Mouse (Mus musculus): ENCODE measurements at regions not wholly inside any gene's neighbourhood (a gene's known extent, or its start where the extent isn't known, plus 50 kb on each side); places are given as distances from the start of the nearest gene placed in this dataset.

GRCm38 (mm10) chr8:91999661-92000060 lies 197.8 kb upstream of the Irx3 start:
- DNase-seq (ENCODE audit: low spot score in 2 of 2), result no peak

DNA sequence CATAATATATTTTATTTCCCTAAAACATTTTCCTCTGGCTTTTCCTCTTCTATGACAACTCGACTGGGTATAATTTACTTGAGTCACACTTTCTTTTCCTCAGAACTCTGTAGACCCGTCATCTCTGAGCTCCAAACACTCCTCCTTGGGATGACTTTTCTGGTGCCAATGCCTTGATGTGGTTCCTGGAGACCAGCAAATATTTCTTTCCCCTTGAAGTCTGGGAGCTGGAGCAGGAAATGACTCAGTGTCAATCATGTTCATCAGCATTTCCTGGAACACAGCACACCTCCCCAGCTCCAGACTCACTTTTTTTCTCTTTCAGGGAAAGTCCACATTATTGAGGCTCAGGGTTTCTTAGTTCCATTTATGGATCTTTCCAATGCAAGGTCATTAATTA lies 197.3 kb upstream of the Irx3 start:
- DNase-seq (ENCODE audit: low spot score in 2 of 2), result no peak

DNA sequence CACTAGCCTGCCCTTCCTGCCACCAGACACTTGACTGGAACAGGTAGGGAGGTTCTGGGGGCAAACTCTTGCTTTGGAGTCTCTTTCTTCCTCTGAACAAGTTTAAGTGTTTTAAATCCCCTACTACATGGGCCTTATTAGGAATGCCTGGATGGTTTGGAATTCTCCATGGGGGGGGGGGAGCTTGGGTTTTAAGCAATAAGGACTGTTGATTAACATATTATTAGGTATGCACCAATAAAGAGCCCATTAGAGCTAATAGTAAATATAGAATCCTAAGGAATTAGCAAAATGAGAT lies 196.0 kb upstream of the Irx3 start:
- DNase-seq (ENCODE audit: low spot score in 2 of 2), result no peak

DNA sequence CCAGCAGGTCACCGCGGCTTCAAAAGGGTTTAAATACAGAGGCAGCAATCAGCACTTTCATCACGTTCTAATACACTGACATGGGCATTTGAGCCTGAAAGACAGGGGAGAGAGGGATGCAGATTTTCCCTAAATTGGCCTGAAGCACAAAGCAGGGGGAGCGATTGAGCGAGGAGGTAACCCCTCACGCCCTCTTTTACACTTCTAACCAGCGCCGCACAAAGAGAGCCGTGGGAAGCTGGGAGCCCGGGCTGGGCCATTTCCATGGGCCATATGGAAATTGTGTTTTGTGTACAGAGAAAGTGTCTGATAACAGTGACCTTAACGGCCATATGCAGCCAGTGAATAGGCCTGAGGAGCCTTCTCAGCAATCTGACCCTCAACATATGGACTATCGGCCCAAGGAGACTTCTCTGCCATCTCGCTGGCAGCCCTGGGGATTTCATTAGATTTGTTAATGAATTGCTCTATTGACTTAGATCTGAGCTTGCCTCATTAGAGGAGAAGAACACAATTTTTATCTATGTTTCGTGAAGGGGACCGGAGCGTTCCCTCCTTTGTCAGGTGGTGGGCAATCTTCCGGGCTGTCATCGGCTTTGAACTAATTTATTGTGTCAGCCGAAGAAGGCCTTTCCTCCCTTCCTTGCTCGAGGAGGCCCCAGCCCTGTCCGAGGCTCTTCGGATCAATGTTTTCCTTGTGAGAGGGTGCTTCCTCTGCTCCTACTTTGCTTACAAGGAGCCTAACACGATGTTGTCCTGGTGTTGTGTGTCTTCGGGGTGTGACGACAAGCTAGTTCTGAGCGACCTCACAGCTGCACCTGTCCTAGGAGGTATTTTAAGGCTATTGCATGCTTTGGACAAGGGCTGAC lies 195.4 kb upstream of the Irx3 start:
- no peak for DNase-seq (ENCODE audit: low spot score in 2 of 2)

- no peak for DNase-seq (ENCODE audit: low spot score in 2 of 2)
Measured at GRCm38 (mm10) chr8:91996305-91997022, 194.6 kb upstream of the Irx3 start.

- DNase-seq (ENCODE audit: low spot score in 2 of 2), result no peak
Measured at GRCm38 (mm10) chr8:91995407-91996144, 193.7 kb upstream of the Irx3 start.

- no peak for DNase-seq (ENCODE audit: low spot score in 2 of 2)
Measured at GRCm38 (mm10) chr8:91991542-91992452, 189.9 kb upstream of the Irx3 start.

DNA sequence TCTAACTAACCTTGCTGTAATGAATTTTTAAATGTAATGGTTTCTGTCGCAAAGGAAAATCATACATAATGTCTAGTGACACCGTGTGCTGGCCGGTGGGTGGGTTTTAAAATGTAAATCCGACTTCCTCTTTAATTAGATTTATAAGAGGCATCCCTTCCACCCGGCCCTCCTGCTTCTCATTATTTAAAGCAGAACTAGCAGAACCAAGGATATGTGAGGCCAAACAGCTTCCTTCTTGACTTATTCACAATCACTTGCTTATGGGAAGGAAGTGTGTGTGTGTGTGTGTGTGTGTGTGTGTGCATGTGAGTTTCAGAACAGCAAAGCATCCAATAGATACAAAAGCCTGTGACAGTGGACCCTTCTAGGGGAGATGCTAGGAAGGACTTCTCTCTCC lies 189.1 kb upstream of the Irx3 start:
- DNase-seq (ENCODE audit: low spot score in 2 of 2), result no peak

DNA sequence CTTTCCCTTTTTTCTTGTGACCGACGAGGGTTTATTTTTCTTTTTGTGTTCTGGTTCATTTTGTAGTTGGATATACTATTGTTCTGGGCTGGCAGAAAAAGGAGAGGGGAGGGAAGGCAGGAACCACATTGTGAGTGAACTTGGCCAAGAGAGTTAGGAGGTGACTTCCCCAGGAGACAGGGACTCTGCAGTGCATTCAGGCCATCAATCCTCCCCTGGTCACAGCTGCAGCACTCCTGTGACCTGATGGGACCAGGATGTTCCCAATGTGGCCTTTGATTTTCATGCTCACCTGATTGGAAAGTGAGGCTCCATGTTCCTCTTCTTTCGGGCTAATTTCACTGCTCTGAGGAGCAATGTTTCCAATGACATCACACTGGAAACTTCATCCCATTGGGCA lies 188.2 kb upstream of the Irx3 start:
- no peak for DNase-seq (ENCODE audit: low spot score in 2 of 2)

- DNase-seq (ENCODE audit: low spot score in 2 of 2), result no peak
Measured at GRCm38 (mm10) chr8:91988866-91989633, 187.2 kb upstream of the Irx3 start.

- DNase-seq (ENCODE audit: low spot score in 2 of 2), result no peak
Measured at GRCm38 (mm10) chr8:91987854-91988253, 186.0 kb upstream of the Irx3 start.

GRCm38 (mm10) chr8:91983171-91983570 lies 181.3 kb upstream of the Irx3 start:
- DNase-seq (ENCODE audit: low spot score in 2 of 2), result no peak

GRCm38 (mm10) chr8:91976900-91977585 lies 175.2 kb upstream of the Irx3 start:
- no peak for DNase-seq (ENCODE audit: low spot score in 2 of 2)

DNA sequence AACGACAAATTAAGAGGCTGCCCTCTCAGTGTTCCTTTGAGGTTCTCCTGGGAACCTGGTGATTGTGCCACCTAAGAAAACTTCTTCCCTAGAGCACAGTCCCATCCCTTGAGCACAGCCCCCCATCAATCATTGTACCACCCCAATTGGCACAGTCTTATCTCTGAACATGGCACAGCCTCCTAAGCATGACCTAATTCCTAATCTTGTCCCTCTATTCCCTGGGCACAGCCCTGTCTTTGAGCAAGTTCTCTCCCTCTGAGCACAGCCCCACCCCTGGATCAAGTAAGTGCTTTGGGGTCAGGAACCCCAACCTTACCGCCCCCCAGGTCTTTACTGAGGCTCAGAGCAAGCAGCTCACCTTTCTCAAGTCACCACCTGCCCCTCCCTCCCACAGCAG lies 173.6 kb upstream of the Irx3 start:
- no peak for DNase-seq (ENCODE audit: low spot score in 2 of 2)

GRCm38 (mm10) chr8:91974636-91975035 lies 172.8 kb upstream of the Irx3 start:
- DNase-seq (ENCODE audit: low spot score in 2 of 2), result no peak

DNA sequence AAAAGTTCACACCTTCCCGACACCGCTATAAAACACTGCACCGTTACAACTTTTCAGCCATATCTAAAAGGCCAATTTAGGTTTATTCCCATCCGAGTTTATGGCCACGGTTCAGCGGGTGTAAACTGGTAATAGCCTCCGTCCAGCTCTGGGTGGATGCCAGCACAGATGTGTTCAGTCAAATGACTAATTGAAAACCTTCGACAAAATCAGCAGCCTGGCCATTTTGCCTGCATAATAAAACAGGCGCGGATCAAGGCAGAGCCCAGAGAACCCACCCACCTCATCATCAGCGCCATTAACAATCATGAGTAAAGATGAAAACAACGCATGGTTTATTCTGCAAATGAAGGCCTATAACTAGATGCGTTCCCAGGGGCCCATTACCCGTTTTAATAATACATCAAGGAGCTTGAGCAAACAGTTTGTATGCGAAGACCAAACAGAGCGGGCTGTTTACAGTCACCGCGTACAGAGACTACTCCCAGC lies 172.1 kb upstream of the Irx3 start:
- no peak for DNase-seq (ENCODE audit: low spot score in 2 of 2)

DNA sequence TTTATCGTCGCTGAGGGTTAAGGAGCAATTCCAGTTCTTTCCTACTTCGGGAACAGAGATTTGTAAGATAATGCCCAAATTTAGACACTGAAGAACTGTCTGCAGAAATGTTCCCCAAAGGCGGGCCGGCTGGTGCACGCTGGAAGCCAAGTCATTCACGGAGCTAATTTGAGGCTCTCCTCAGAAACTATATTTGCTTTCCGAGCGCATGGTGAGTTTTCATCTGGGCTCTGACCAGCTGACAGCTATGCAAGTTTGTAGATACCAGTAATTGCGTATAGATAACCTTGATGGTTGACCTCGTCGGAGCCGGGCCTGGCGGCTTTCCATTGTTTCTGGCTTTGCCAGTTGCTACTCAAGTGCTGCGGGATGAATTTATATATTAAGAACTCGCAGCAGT lies 165.5 kb upstream of the Irx3 start:
- DNase-seq (ENCODE audit: low spot score in 2 of 2), result no peak

DNA sequence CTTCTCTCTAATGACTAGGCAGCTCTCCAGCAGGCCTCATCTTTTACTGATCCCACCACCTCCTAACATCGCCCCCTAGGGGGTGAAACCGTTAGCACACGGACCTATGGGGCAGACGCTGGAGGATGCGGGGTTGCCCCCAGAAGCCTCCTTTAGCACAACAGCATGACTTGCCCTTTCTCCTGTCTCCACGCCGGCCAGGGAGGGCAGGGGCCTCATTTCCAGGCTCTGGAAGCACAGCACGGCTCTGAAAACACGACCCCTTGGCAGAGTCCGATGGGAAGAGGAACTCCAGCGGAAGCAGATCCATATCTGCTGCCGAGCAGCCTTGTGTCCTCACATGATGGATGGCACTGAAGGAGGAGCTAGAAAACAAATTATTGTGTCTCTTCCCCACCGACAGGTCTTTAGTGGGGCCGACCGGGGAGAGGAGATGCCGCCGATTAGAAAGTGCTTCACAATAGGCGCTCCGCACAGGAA lies 165.1 kb upstream of the Irx3 start:
- no peak for DNase-seq (ENCODE audit: low spot score in 2 of 2)

GRCm38 (mm10) chr8:91961696-91962095 lies 159.8 kb upstream of the Irx3 start:
- DNase-seq (ENCODE audit: low spot score in 2 of 2), result no peak

GRCm38 (mm10) chr8:91955170-91955569 lies 153.3 kb upstream of the Irx3 start:
- DNase-seq (ENCODE audit: low spot score in 2 of 2), result no peak

Measured in natural killer cell, adult 2 months (primary cell).